ENCODE assay signal across 11 mouse cellular contexts in the genomic region with DNA sequence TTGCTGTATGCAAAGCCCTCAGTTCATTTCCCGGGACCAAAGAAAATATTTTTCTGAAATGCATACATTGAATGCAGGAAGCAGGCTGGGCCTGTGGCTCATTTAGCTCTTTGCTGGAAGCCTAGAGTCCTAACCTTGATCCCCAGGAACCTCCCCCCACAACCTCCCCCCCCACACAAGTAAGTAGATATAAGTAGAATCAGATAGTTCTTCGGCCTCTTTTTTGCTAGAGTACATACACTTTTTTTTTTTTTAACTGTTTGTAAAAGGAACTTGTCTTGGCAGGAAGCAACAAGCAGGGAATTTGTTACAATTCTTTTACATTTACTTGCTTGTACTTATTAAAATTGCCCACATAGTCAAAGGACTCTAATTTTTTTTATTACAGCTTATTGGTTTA. TPM values are rescaled to one million over a fixed set of nuclear protein-coding genes. Genes with fewer than 3 reads are reported as not detected.
DNase-seq lines count a peak whose midpoint lies in the region; ATAC-seq lines count a peak whose summit lies in the region.
"Had no signal": no experiment of that assay in that cellular context is flagged by ENCODE, and none has a peak within 500 bp of the region (broad histone marks: within the 10 kb centered on the region; RNA-seq: fewer than 3 reads in every experiment).

No protein-coding gene starts in this region.

- DNase-seq in heart, adult 9 months (ENCODE audit: low spot score in 2 of 2) = no peak
- DNase-seq in midbrain, embryonic 10.5 days (ENCODE audit: low spot score) = no peak
- no peak for DNase-seq in layer of hippocampus, adult 11-12 months (ENCODE audit: low spot score)
- no peak for DNase-seq in spleen, postnatal 36 days (ENCODE audit: low spot score in 2 of 2)
- DNase-seq in adrenal gland, postnatal 10 days = no peak
- DNase-seq: cerebellum, adult 8-10 months; left cerebral cortex, postnatal 4 days; retina, postnatal 1 day had no signal

- H3K27ac ChIP-seq in heart, embryonic 11.5 days (ENCODE audit: low read depth, low read length) = no peak overlapping the region
- peak overlapping the region; percentile 93 for H3K27ac ChIP-seq in brown adipose tissue, adult 24 weeks (replicated peaks; ENCODE audit: low read depth, low read length)
- 0 out of 2 replicates have a peak overlapping the region, but pooled peaks have one; percentile 99 for H3K27ac ChIP-seq in hindbrain, embryonic 13.5 days
- no peak overlapping the region; the same call in 1 of the 2 replicates for H3K27ac ChIP-seq in midbrain, embryonic 10.5 days (replicated peaks)

- H3K36me3 ChIP-seq in heart, embryonic 11.5 days (ENCODE audit: control insufficient read depth, insufficient read depth, low read length) = no peaks in the 10 kb centered on the region
- no peaks in the 10 kb centered on the region for H3K36me3 ChIP-seq in hindbrain, embryonic 13.5 days
- H3K36me3 ChIP-seq in midbrain, embryonic 10.5 days = no peaks in the 10 kb centered on the region

- H3K9me3 ChIP-seq in heart, embryonic 11.5 days (replicated peaks; ENCODE audit: control insufficient read depth, low read length) = no peaks in the 10 kb centered on the region
- H3K9me3 ChIP-seq in hindbrain, embryonic 13.5 days = no peaks in the 10 kb centered on the region
- H3K9me3 ChIP-seq in midbrain, embryonic 10.5 days (replicated peaks) = no peaks in the 10 kb centered on the region

- no peaks in the 10 kb centered on the region for H3K27me3 ChIP-seq in heart, embryonic 11.5 days (ENCODE audit: control insufficient read depth, insufficient read depth, low read length)
- no peaks in the 10 kb centered on the region for H3K27me3 ChIP-seq in hindbrain, embryonic 13.5 days
- H3K27me3 ChIP-seq in midbrain, embryonic 10.5 days (ENCODE audit: low read depth, poor library complexity, severe bottlenecking) = no peaks in the 10 kb centered on the region

- H3K4me2 ChIP-seq in heart, embryonic 11.5 days = peak overlapping the region; percentile 85
- peak overlapping the region; percentile 83 for H3K4me2 ChIP-seq in hindbrain, embryonic 13.5 days

- WGBS in heart, embryonic 11.5 days (ENCODE audit: insufficient replicate concordance) = 70% methylated on average over 2 of the region's 2 CpGs
- 79% methylated on average over 2 of the region's 2 CpGs for WGBS in hindbrain, embryonic 13.5 days
- WGBS in midbrain, embryonic 10.5 days = 85% methylated on average over 2 of the region's 2 CpGs

- no peak overlapping the region for H3K9ac ChIP-seq in heart, embryonic 11.5 days (ENCODE audit: low read depth, low read length)
- peak overlapping the region; percentile 98 for H3K9ac ChIP-seq in hindbrain, embryonic 13.5 days

- H3K4me3 ChIP-seq in heart, embryonic 11.5 days (ENCODE audit: low read depth, low read length) = 0 out of 2 replicates have a peak overlapping the region, but pooled peaks have one; percentile 96
- peak overlapping the region; percentile 92; the same call in 1 of the 2 replicates for H3K4me3 ChIP-seq in brown adipose tissue, adult 24 weeks (ENCODE audit: insufficient read depth, low read depth, low read length)
- H3K4me3 ChIP-seq in hindbrain, embryonic 13.5 days = peak overlapping the region; percentile 96
- H3K4me3 ChIP-seq in midbrain, embryonic 10.5 days = peak overlapping the region; percentile 95

- no peak for ATAC-seq in heart, embryonic 11.5 days (replicated peaks; ENCODE audit: insufficient number of reproducible peaks, low FRiP score, low TSS enrichment)
- ATAC-seq in hindbrain, embryonic 13.5 days (ENCODE audit: low FRiP score) = no peak

- peaks cover 22% of the 10 kb centered on the region for H3K4me1 ChIP-seq in heart, embryonic 11.5 days (ENCODE audit: control insufficient read depth, insufficient read depth, low read length)
- H3K4me1 ChIP-seq in brown adipose tissue, adult 24 weeks (ENCODE audit: control insufficient read depth, insufficient read depth, insufficient read length, low read length) = peaks cover 12% of the 10 kb centered on the region
- peaks cover 32% of the 10 kb centered on the region for H3K4me1 ChIP-seq in hindbrain, embryonic 13.5 days (replicated peaks)
- peaks cover 31% of the 10 kb centered on the region for H3K4me1 ChIP-seq in midbrain, embryonic 10.5 days

RNA-seq across cellular contexts. Expression of gene Egln1, which starts 1.7 kb away (rescaled TPM):
- 18.5 and 23.2 TPM in 2 replicates for polyA plus RNA-seq in heart, embryonic 11.5 days (2014; fragmentation: Nextera tagmentation; extraction: Ambion mirVana)
- polyA plus RNA-seq in brown adipose tissue, adult 24 weeks (2012; ENCODE audit: insufficient read depth, insufficient read length, missing spikeins) = 134 and 142 TPM in 2 replicates
- 16.9 and 17.2 TPM in 2 replicates for polyA plus RNA-seq in hindbrain, embryonic 13.5 days (2015; fragmentation: Nextera tagmentation; extraction: Ambion mirVana)
- 11.9 and 12.3 TPM in 2 replicates for polyA plus RNA-seq in midbrain, embryonic 10.5 days (2016; fragmentation: Nextera tagmentation; extraction: Ambion mirVana)
- total RNA-seq in adrenal gland, postnatal 10 days (2021) = 10 to 100 TPM; 66.9 to 73.0 TPM

RNA-seq across cellular contexts. Expression of gene Sprtn, which starts 53.2 kb away (rescaled TPM):
- 7.1 and 8.6 TPM in 2 replicates for polyA plus RNA-seq in heart, embryonic 11.5 days (2014; fragmentation: Nextera tagmentation; extraction: Ambion mirVana)
- polyA plus RNA-seq in brown adipose tissue, adult 24 weeks (2012; ENCODE audit: insufficient read depth, insufficient read length, missing spikeins) = 10.2 and 14.9 TPM in 2 replicates
- polyA plus RNA-seq in hindbrain, embryonic 13.5 days (2015; fragmentation: Nextera tagmentation; extraction: Ambion mirVana) = 9.5 and 10.6 TPM in 2 replicates
- 10.6 and 14.7 TPM in 2 replicates for polyA plus RNA-seq in midbrain, embryonic 10.5 days (2016; fragmentation: Nextera tagmentation; extraction: Ambion mirVana)
- total RNA-seq in adrenal gland, postnatal 10 days (2021) = 10 to 100 TPM; 20.2 to 21.3 TPM

RNA-seq across cellular contexts. Expression of gene Exoc8, which starts 53.4 kb away (rescaled TPM):
- polyA plus RNA-seq in heart, embryonic 11.5 days (2014; fragmentation: Nextera tagmentation; extraction: Ambion mirVana) = 5.4 and 5.9 TPM in 2 replicates
- 9.7 and 13.5 TPM in 2 replicates for polyA plus RNA-seq in brown adipose tissue, adult 24 weeks (2012; ENCODE audit: insufficient read depth, insufficient read length, missing spikeins)
- 13.2 and 13.8 TPM in 2 replicates for polyA plus RNA-seq in hindbrain, embryonic 13.5 days (2015; fragmentation: Nextera tagmentation; extraction: Ambion mirVana)
- 8.4 and 9.6 TPM in 2 replicates for polyA plus RNA-seq in midbrain, embryonic 10.5 days (2016; fragmentation: Nextera tagmentation; extraction: Ambion mirVana)
- total RNA-seq in adrenal gland, postnatal 10 days (2021) = 10 to 100 TPM; 21.0 to 21.1 TPM

Comparison
In these comparisons a context has a peak if more than half of its experiments do, and no peak if none do; other contexts are left out.
1. H3K27ac ChIP-seq: peak in brown adipose tissue, adult 24 weeks (single experiment) and hindbrain, embryonic 13.5 days (single experiment); none in heart, embryonic 11.5 days (single experiment) and midbrain, embryonic 10.5 days (single experiment).
2. Peak in every context shown above with its lines, with median percentiles within 50 percentile points of each other: H3K4me3 ChIP-seq.